Mouse (Mus musculus) layer of hippocampus, postnatal 14 days (tissue): ENCODE measurements around the gene Olfr1225. TPM values are rescaled to one million over a fixed set of nuclear protein-coding genes. Genes with fewer than 3 reads are reported as not detected.
"Not testable (repeated sequence)": the region's sequence is repeated elsewhere in the genome, so short reads cannot be mapped to it uniquely, and the experiment has no call there.

Experiments used
- DNase-seq, 2 experiments: peaks; one replicate each; pipeline ENCODE4 v3.0.0; 2021 to 2022; ENCODE audit warnings: low spot score in 2 of 2, mixed read lengths in 1 of 2
- long read RNA-seq, 2 experiments: library from polyadenylated mRNA; stranded (forward); transcript quantifications; one replicate each; pipeline ENCODE4 v2.0.0; 2021
- total RNA-seq, 2 experiments: library from RNA; stranded (reverse); gene quantifications; 2 replicates each; pipeline ENCODE4 v1.2.3; 2021

Gene Olfr1225
- total RNA-seq, result not detected
- long read RNA-seq, experiment 1, result 0 reads
- long read RNA-seq, experiment 2, result 0 reads

DNA sequence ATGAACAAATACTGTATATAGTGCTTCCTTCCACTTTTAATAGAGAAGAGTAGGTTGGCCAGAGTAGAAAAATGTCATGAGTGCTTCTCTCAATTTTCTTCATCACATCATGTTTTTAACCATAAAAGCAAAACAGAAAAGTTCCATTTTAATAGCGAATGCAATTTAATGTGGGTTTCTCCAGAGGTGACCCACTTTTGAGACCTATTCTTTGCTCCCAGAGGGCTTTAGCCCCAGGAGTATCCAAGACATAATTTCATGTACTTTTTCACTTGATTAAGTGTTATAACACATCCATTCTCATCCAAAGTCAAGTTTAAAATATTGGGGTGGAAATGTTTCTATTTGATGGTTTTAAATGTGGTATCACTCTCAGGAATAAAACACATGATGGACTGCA lies at the start of gene Olfr1225:
TSS of gene Olfr1225 (minus strand) at position 101 of the 400 bp plus-strand sequence.
- no peak for DNase-seq

DNA sequence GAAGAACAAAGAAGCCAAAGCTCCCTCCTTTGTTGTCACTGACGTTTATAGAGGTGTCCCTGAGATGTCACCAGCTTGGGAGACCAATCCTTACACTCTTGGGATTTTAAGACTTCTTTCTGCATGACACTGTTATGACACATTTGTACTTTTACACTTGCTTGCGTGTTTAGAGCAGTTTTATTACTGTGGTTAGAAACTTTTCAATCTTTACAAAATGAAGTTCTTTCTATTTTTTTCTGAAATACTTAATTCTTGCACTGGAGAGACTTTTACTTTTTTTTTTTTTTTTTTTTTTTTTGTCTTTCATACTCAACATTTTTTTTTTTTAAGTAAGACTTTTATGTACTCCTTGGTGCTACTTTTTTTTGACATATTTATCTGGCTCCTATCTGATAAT lies 25.5 kb upstream of the Olfr1225 start, which contains the start of gene Olfr1226:
TSS of gene Olfr1226 (minus strand) at position 101 of the 400 bp plus-strand sequence.
- no peak for DNase-seq

DNA sequence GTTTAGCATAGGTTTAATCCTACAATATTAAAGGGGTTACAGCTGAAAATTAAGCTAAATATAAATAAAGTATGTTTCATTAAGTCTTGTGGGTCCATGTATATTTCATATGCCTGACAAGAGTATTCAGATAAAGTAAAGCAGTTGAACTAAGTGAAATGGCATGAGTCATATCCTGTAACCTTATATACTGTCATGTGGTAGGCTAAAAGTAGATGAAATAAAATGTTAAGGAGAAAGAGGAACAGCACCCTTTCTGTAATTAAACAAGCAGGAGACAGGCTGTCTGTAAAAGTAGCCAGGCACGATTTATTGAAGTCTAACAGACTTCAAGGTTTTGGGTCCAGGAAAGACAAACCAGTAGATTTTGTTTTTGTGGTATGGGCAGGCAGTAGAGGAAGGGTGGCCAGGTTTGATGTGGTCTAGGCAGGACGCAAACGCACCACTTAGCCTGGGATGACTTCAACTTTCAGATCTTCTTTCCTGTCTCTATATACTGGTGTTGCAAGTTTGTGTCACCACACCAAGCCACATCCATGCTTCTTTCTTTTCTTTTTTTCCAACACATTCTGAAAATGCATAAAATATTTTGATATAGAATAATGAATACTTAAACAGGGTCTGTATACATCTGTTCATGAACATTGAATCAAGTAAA lies 22.0 kb upstream of the Olfr1225 start:
- DNase-seq, result no peak

DNA sequence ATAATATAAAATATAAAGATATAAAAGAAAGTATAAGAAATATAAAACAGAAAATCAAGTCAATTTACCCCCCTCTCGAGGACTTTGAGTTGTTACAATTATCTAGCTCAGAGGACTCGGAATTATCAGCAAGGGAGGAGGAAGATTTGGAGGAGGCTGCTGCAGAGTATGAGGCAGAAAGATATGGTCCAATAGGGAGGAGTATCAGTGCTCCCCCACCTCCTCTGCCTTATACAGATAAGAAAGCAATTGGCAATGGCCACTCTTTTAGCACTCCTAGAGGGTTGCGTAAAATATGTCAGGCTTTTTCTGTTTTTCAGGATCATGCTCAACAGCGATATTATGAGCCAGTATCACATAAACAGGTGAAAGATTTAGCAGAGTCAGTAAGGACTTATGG lies 9.8 kb downstream of the Olfr1225 start:
- DNase-seq, result not testable (repeated sequence)

DNA sequence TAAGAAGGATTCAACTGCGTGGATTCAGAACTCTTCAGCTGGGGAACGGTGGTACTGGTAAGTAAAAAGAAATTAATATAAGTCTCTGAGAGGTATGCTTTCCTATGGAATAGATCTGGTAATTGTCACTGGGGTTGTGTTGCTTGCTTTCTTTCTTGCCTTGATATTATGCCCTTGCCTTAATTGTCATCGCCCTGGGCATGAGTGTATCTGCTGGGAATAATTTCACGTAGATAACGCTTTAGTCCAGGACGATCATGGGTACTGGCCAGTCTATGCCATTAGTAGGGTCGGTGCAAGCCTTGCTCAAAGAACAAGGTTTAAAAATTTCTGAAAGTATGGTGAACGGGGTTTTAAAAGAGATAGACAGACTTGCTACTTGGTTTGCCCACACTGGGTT lies 10.5 kb downstream of the Olfr1225 start, which contains the start of gene Olfr1224-ps1:
TSS of gene Olfr1224-ps1 (minus strand) at position 101 of the 400 bp plus-strand sequence.
- DNase-seq, result not testable (repeated sequence)

DNA sequence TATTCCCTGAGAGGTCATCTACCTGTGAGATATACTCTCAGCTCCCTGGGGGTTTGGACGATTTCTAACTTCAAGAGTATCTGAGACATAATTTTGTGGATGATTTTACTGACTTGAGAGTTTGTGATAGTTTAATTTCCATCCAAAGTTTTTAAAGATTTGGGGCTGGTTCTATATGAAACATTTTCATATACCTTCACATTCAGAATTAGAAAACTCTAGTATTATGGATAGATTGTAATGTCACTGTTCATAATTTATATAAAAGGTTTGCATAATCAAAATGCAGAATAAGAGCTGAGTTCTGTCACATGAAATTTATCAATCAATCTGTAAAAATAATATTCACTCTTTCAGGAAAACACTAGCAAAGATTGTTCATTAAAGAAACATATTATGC lies 23.0 kb downstream of the Olfr1225 start, which contains the start of gene Olfr1223:
TSS of gene Olfr1223 (minus strand) at position 101 of the 400 bp plus-strand sequence.
- no peak for DNase-seq

DNA sequence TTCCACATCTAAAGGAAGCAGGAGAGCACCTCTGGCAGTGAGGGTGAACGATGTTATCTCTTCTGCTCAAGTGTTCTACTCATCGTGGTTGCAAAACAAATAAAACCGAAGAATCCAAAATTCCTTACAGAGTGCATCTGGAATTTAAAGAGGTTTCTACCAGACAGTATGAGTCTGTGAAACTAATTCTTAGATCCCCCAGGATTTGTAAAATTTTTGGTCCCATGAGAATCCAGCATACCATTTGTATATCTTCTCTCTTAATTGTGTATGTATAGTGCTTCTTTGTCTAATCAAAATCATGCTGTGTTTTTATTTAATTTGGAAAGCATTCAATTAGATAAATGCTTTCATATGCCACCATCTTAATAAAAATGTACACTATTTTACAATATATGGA lies 41.5 kb downstream of the Olfr1225 start, which contains the start of gene Olfr1222:
TSS of gene Olfr1222 (minus strand) at position 101 of the 400 bp plus-strand sequence.
- no peak for DNase-seq

Other genes with a start within 250 kb of the Olfr1225 start
- not detected for gene Olfr1211, start 236.6 kb downstream of the Olfr1225 start, total RNA-seq
- not detected for gene Olfr1212, start 220.7 kb downstream of the Olfr1225 start, total RNA-seq
- gene Gm13762, start 194.4 kb downstream of the Olfr1225 start, total RNA-seq, result not detected
- not detected for gene Olfr1214, start 182.0 kb downstream of the Olfr1225 start, total RNA-seq
- not detected for gene Olfr1215, start 167.7 kb downstream of the Olfr1225 start, total RNA-seq
- not detected for gene Olfr1216, start 156.3 kb downstream of the Olfr1225 start, total RNA-seq
- not detected for gene Olfr1217, start 142.6 kb downstream of the Olfr1225 start, total RNA-seq
- gene Olfr1218, start 113.5 kb downstream of the Olfr1225 start, total RNA-seq, result not detected
- gene Olfr1219, start 91.2 kb downstream of the Olfr1225 start, total RNA-seq, result not detected
- not detected for gene Olfr1220, start 67.8 kb downstream of the Olfr1225 start, total RNA-seq
- not detected for gene Olfr1221, start 57.4 kb downstream of the Olfr1225 start, total RNA-seq
- gene Olfr1222, start 41.6 kb downstream of the Olfr1225 start, total RNA-seq, result not detected
- gene Olfr1223, start 23.1 kb downstream of the Olfr1225 start, total RNA-seq, result not detected
- not detected for gene Olfr1224-ps1, start 10.6 kb downstream of the Olfr1225 start, total RNA-seq
- gene Olfr1226, start 25.4 kb upstream of the Olfr1225 start, total RNA-seq, result not detected
- gene Olfr1228, start 79.4 kb upstream of the Olfr1225 start, total RNA-seq, result not detected
- gene Olfr1229, start 113.3 kb upstream of the Olfr1225 start, total RNA-seq, result not detected
- not detected for gene Olfr1230, start 122.6 kb upstream of the Olfr1225 start, total RNA-seq
- gene Olfr1231, start 132.4 kb upstream of the Olfr1225 start, total RNA-seq, result not detected
- not detected for gene Olfr1232, start 155.0 kb upstream of the Olfr1225 start, total RNA-seq
- gene Olfr1233, start 167.7 kb upstream of the Olfr1225 start, total RNA-seq, result not detected
- gene Olfr1234, start 190.2 kb upstream of the Olfr1225 start, total RNA-seq, result not detected
- gene Olfr1238, start 235.0 kb upstream of the Olfr1225 start, total RNA-seq, result not detected
- not detected for gene Olfr1239, start 245.7 kb upstream of the Olfr1225 start, total RNA-seq